Mouse (Mus musculus): ENCODE measurements around the gene Mtap.

The Mtap gene

GRCm38 (mm10) chr4:89212178-89212577 is 75.3 kb downstream of the Mtap start:
- no peak for DNase-seq (ENCODE audit: low spot score)
